Mouse (Mus musculus) mouse trophoblast stem cell (cell line): ENCODE measurements around the gene Gabpb2.

Experiments used
- in situ Hi-C, 2 experiments: fragments of 300-500 bp; cut with MseI, MboI; formaldehyde crosslinking; loops; 2 replicates in 1 of 2; 3 replicates in 1 of 2; pipeline ENCODE4 v1.15.1; 2025

Gene Gabpb2

DNA sequence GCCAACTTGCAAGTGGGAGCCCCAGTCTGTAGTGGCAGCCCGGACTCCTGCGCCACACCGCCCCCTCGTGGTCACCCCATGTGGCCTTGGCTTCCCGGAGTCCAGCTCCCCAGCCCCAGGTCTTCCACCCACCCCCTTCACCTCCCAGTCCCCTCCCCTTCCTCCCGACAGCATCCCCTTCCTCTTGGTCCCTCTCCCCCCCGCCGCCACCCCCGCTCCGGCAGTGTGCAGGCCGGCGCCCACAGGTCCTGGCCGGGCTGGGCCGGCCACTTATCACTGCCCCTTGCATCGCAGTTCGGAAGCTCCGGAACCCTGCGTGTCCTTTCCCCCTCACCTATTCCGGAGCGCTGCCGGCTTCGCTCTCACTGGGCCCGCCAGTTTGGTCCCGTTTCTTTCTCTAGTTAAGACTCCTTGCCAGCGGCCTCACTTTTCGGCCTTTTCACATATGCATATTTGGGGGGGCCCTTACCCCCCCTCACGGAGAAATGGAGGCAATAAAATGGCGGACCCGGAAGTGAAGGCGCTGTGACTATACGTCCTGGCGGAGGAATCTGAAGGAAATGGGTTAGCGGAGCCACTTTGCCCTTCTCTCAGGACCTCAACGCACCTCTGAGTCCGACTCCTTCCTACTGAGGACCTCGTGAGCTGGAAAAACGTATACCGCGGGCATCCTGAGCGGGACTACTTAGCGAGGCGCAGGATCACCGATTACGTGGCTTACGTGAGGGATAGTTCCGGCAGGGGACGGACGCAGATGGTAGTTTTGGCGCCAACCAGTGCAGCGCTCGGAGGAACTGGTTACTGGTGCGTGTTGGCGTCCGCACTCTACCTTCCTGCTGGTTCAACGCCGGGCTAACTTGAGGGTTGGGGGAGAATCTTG, at the start of gene Gabpb2:
Gabpb2 (minus strand) TSS at position 662 of the 880 bp plus-strand sequence.
- in situ Hi-C loops: no loop called here

DNA sequence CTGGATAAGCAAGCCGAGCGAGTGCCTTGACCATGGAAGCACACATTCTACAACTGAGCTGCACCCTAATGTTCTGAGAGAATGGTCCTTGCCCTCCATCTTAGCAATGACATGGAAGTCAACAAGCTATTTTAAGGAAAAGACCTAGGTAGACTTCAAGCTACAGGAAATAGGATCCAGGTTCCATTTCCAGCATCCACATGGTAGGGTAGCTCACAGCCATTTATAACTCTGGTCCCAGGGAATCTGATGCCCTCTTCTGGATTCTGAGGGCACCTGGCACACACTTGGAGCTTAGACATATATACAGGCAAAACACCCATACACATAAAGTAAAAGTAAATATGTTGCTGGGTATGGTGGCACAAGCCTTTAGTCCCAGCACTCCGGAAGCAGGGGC, 48.3 kb upstream of the Gabpb2 start:
- in situ Hi-C loops: no loop called here

GRCm38 (mm10) chr3:95264724-95265123, 47.0 kb upstream of the Gabpb2 start:
- in situ Hi-C loops: no loop called here

GRCm38 (mm10) chr3:95263089-95263739, 45.5 kb upstream of the Gabpb2 start:
- in situ Hi-C loops: no loop called here

DNA sequence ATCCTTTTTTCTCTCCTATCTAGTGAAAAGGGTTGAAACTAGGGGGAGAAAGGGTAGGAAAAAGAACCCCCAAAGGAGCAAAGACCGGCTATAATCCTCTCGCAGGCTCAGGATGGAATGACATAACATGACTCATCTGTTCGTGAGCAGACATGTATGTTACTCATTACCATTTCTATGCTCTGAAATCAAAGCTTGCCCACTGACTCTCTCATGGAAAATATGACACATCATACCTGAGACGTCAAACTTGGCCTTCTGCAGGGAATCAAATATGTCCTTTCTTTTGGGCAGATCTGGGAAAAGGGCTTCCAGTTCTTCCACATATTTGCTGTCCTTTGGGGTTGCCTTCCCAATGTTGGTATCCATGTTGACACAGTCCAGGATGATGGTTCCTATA, 44.3 kb upstream of the Gabpb2 start:
- in situ Hi-C loops: no loop called here

GRCm38 (mm10) chr3:95256931-95257330, 39.2 kb upstream of the Gabpb2 start:
- in situ Hi-C loops: no loop called here

DNA sequence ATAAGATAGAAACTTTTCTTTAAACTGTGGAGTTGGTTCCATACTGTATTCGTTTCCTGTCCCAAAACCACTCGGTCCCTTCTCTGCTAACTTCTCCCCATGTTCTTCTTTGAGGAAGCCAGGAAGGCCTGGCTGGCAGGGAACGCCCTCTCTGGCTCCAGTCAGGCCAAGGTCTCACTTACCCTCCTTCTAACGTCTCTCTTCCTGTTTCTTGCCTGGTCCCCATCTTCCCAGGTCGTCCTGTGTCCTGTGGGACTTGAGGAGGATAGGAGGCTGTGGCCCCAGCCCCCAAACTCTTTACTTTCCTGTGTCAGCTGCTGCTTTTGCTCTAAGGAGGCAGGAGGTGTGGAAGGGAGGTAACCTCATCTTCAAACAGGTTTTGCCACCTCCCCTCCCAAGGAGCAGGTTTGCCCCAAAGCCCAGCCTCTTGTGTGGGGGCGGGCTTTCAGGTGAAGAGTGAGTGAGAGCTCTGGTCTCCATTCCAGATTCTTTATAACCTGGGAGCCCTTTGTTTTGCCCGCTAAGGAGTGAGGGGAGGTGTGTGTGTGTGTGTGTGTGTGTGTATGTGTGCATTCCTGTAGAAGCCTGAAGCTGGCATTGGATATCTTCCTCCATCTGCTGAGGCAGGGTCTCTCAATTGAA, 33.2 kb upstream of the Gabpb2 start, which contains the start of gene Bnipl:
Bnipl (minus strand) TSS at position 411 of the 642 bp plus-strand sequence.
- in situ Hi-C loops: no loop called here

- in situ Hi-C loops: no loop called here
Observed at GRCm38 (mm10) chr3:95250361-95250760, 32.6 kb upstream of the Gabpb2 start.

DNA sequence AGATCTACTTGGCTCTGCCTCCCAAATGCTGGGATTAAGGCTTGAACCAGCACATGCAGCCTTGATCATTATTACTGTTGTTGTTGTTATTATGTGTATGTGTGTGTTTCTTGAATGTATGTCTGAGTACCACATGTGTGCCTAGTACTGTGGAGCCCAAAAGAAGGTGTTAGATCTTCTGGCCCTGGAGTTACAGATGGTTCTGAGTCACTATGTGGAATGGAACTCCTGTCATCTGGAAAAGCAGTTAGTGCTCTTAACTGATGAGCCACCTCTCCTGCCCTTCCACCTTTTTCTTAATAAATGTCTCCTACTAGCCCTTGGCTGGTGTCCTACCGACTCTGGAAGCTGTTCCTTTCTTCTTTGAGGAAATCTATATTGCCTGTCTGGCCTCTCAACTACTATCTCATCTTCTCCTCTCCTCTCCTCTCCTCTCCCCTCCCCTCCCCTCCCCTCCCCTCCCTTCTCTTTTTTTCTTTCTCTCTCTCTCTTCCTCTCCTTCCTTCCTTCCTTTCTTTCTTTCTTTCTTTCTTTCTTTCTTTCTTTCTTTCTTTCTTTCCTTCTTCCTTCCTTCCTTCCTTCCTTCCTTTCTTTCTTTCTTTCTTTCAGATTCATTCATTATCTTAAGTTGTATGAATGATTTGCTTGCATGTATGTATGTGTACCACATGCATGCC, 30.1 kb upstream of the Gabpb2 start:
- in situ Hi-C loops: no loop called here

DNA sequence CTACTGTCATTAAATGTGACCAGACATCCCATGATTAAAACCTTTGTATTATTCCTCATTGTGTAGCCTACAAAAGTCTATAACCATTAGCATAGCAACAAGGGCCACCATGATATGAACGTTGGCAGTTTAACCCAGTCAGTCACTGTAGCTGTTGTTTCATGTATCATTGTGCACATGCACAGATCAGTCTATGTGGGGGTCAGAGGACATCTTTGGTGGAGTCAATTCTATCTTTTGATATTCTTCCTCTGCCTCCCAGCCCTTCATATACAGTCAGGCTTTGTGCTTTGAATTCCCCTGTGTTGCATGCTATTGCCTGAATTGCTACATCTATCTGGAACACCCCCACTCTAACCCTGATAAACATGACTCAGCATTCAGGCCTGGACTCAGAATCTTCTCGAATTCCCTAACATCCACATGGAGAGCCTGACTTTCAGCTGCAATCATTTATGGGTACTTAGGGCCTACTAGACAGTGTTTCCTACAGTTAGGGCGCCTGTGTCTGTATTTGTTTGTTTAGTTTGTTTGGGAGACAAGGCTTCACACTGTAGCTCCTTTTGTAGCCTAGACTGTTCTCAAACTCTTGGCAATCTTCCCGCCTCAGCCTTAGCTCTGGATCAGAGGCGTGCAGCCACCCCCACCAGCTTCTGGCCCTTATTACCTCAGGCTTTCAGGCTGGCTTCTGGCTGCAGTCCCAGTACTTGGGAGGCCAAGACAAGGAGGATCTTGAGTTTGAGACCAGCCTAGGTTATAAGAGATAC, 28.9 kb upstream of the Gabpb2 start:
- in situ Hi-C loops: no loop called here

DNA sequence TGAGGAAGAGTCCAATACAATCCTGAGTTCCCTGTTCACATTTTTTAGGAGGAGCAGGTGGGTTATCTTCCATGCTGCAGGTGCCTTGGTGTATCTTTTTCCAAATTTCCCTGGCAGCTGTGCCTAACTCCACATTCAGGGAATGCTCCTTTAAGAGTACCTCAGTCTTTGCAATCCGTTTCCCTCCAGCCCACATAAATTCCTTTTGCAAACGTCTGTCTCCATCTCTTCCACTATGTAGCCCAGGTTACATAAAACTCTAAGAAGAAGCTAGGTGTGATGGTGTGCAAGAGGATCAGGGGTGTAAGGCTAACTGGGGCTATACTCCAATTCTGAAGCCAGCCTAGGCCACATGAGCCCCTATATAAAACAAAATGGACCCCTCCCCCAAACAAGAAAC, 25.4 kb upstream of the Gabpb2 start:
- in situ Hi-C loops: no loop called here

GRCm38 (mm10) chr3:95241498-95241897, 23.8 kb upstream of the Gabpb2 start, which contains the start of gene Gm128:
Gene Gm128, minus strand, starts transcription at chr3:95241598.
- in situ Hi-C loops: no loop called here

GRCm38 (mm10) chr3:95240900-95241299, 23.2 kb upstream of the Gabpb2 start:
- in situ Hi-C loops: no loop called here

GRCm38 (mm10) chr3:95239971-95240370, 22.3 kb upstream of the Gabpb2 start:
- in situ Hi-C loops: no loop called here

GRCm38 (mm10) chr3:95239022-95239421, 21.3 kb upstream of the Gabpb2 start:
- in situ Hi-C loops: no loop called here

- in situ Hi-C loops: no loop called here
Observed at GRCm38 (mm10) chr3:95237541-95238099, 19.9 kb upstream of the Gabpb2 start.

DNA sequence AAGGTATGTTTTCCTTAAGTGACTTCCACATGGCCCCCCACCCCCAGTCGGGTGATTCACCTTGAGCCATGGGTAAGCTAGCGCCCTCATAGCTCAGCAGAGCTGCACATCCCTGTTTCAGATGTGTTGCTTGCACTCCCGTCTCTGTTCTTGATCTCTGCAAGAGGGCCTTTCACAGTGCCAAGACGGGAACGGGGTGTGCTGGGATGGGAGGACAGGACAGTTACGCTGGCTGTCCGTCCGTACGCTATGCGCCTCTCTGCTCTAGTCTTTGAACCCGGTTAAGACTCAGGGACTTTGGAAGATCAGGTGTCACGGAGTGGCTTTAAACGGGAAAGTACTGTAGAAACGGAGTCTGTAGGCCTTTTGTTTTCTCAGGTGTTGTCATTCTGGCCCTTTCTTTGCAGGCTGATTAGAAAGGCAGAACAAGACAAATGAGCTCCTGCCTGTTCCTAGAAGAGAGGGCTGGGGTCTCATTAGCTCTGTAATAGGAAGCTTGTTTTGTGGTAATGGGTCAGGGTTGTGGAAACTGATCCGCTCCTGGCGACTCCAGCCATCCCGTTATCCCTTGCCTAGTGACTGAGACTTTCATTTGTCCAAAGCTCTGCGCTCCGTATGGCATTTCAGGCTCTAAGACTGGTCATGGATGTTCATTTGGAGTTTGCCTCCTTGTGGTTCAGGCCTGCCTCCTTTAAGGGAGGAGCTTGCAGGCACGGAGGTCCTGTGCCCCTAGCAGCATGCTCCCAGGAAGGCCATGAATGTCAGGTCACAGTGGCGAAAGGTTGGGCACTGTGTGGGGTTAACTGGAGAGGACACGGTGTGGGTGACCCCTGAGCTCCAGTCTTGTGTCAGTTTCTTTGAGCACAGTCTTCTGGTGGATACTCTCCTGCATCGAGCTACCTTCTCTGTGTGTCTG, 17.9 kb upstream of the Gabpb2 start:
- in situ Hi-C loops: no loop called here

DNA sequence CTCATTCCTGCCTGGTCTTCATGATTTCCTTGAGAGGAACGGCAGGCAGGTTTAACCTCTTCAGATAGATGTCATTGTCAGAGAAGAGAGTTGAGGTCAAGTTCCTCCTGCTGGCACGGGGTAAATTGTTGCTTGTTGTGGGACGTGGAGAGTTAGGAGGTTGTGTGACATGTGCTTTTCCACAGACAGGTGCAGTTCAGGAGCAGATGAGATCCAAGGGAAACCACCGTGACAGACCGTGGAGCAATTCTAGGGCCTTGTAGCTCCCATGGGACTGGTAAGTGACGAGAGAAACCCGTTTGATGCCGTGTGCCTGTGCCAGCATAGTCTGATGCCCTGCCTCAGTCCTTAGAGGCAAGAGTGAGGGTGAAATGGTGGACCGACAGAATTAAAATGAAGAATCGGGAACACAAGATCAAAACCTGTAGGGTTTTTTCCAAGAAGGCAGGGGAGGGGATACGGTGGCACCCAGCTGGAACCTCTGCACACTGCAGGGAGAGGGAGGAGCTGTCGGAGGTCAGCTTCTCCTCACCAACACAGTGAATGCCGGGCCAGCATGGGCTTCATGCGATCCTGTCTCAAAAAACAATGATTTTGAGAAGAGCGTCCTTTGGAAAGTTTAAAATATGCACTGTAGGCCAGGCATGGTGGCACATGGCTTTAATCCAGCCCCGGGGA, 15.7 kb upstream of the Gabpb2 start:
- in situ Hi-C loops: no loop called here

- in situ Hi-C loops: no loop called here
Observed at GRCm38 (mm10) chr3:95232771-95233170, 15.1 kb upstream of the Gabpb2 start.
